Mouse (Mus musculus) forebrain, embryonic 14.5 days (tissue): ENCODE measurements at regions not wholly inside any gene's neighbourhood (a gene's known extent, or its start where the extent isn't known, plus 50 kb on each side); places are given as distances from the start of the nearest gene placed in this dataset.

Experiments used
- ATAC-seq: fragments of 200-750 bp; cut with Nextera tagmentation; 2 replicates; pipeline ENCODE4 v1.8.0; 2017; ENCODE audit warnings: mild to moderate bottlenecking, moderate library complexity
- DNase-seq: peaks from one replicate; pipeline ENCODE4 v3.0.0-alpha.2; 2015; ENCODE audit warnings: low spot score
- H3K27ac ChIP-seq: fragments of 300-500 bp; sonication (generic); 2 replicates; pipeline ENCODE4 v1.5.1; 2014; ENCODE audit warnings: low read depth, mild to moderate bottlenecking, control low read depth, low read length, moderate library complexity
- H3K27me3 ChIP-seq: fragments of 300-500 bp; sonication (generic); replicated peaks from 2 replicates; pipeline ENCODE4 v1.6.1; 2014; ENCODE audit warnings: low read length, control low read depth, mixed read lengths; ENCODE audit not compliant: control insufficient read depth, insufficient read depth
- H3K36me3 ChIP-seq: fragments of 300-500 bp; sonication (generic); 2 replicates; pipeline ENCODE4 v1.6.1; 2014; ENCODE audit warnings: low read length, control low read depth; ENCODE audit not compliant: control insufficient read depth, insufficient read depth
- H3K4me1 ChIP-seq: fragments of 300-500 bp; sonication (generic); 2 replicates; pipeline ENCODE4 v1.6.1; 2014; ENCODE audit warnings: antibody characterized with exemption, low read length, control low read depth; ENCODE audit not compliant: control insufficient read depth, insufficient read depth
- H3K4me2 ChIP-seq: fragments of 300-500 bp; sonication (generic); 2 replicates; pipeline ENCODE4 v1.6.1; 2014; ENCODE audit warnings: mild to moderate bottlenecking, control low read depth, low read length
- H3K4me3 ChIP-seq: fragments of 300-500 bp; sonication (generic); 2 replicates; pipeline ENCODE4 v1.5.1; 2014; ENCODE audit warnings: low read depth, low read length, control low read depth
- H3K9ac ChIP-seq: fragments of 300-500 bp; sonication (generic); 2 replicates; pipeline ENCODE4 v1.6.1; 2014; ENCODE audit warnings: mild to moderate bottlenecking, low read length, control low read depth, moderate library complexity
- H3K9me3 ChIP-seq: fragments of 300-500 bp; sonication (generic); replicated peaks from 2 replicates; pipeline ENCODE4 v1.6.1; 2016; ENCODE audit warnings: low read length, control low read depth, mixed read lengths; ENCODE audit not compliant: control insufficient read depth
- WGBS: fragments of 180-500 bp; shearing (Covaris S2); extraction: QIAGEN DNeasy Blood & Tissue Kit; methylation state at CpG from one replicate; pipeline ENCODE4 v1.1.7; 2014; 5-methylcytosine and 5-hydroxymethylcytosine counted together

GRCm38 (mm10) chr11:18681593-18681992 lies 337.2 kb downstream of the Meis1 start:
- Histone ChIP-seq H3K27me3 (no peaks in the 10 kb centered on the region), H3K9me3 (no peaks in the 10 kb centered on the region), H3K4me1 (no peaks in the 10 kb centered on the region), H3K4me3 (no peak overlapping the region), H3K9ac (no peak overlapping the region), H3K27ac (no peak overlapping the region), H3K36me3 (no peaks in the 10 kb centered on the region), H3K4me2 (no peak overlapping the region)
- 85% methylated on average over 6 of the region's 6 CpGs for WGBS
- ATAC-seq (no peak), DNase-seq (no peak)

DNA sequence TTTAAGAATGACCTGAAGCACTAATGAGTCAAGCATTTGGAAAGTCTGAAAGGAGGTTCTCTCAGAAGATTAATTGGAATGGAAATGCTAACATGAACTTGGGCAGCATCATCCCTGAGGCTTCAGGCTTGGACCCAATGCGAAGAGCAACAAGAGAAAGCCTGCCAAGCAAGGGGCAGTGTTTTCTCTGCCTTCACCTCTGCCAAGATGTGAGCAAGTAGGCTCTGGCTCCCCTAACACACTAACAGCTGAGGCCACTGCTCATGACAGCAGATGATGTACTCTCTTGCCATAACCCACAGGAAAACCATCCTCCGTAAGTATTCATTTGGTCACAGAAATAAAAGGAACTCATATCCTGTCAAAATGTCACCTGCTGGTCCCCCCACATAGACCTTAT lies 341.9 kb downstream of the Meis1 start:
- Histone ChIP-seq H3K9ac (no peak overlapping the region), H3K27me3 (no peaks in the 10 kb centered on the region), H3K4me3 (no peak overlapping the region), H3K9me3 (no peaks in the 10 kb centered on the region), H3K36me3 (no peaks in the 10 kb centered on the region), H3K27ac (no peak overlapping the region), H3K4me1 (no peaks in the 10 kb centered on the region), H3K4me2 (no peak overlapping the region)
- ATAC-seq (no peak), DNase-seq (no peak)
- 78% methylated on average over 2 of the region's 2 CpGs for WGBS

DNA sequence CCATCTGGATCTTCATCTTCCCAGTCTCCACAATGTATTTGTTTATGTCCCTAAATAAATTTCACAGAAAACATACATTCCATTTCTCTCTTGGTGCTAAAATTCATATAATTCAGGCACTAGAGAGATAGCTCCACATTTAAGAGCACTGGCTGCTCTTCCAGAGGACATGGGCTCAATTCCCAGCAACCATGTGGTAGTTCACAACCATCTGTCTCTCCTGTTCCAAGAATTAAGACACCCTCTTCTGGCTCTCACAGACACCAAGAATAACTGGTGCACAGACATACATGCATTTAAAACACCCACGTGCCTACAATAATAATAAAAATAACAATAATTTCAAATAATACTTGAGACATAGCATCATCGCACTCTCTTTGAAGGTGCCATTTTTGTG lies 347.8 kb downstream of the Meis1 start:
- H3K27me3 ChIP-seq = no peaks in the 10 kb centered on the region
- 89% methylated on average over 2 of the region's 2 CpGs for WGBS
- peak; percentile 19 for DNase-seq
- H3K4me2 ChIP-seq = no peak overlapping the region
- no peak overlapping the region for H3K27ac ChIP-seq
- H3K4me3 ChIP-seq = no peak overlapping the region
- no peak overlapping the region for H3K9ac ChIP-seq
- no peaks in the 10 kb centered on the region for H3K4me1 ChIP-seq
- no peaks in the 10 kb centered on the region for H3K36me3 ChIP-seq
- H3K9me3 ChIP-seq = no peaks in the 10 kb centered on the region
- no peak for ATAC-seq

GRCm38 (mm10) chr11:18669322-18669721 lies 349.5 kb downstream of the Meis1 start:
- ATAC-seq (no peak), DNase-seq (peak; percentile 6)
- Histone ChIP-seq H3K9me3 (no peaks in the 10 kb centered on the region), H3K27ac (no peak overlapping the region), H3K27me3 (no peaks in the 10 kb centered on the region), H3K36me3 (no peaks in the 10 kb centered on the region), H3K4me3 (no peak overlapping the region), H3K4me2 (no peak overlapping the region), H3K4me1 (no peaks in the 10 kb centered on the region), H3K9ac (no peak overlapping the region)
- 69% methylated on average over 2 of the region's 2 CpGs for WGBS

DNA sequence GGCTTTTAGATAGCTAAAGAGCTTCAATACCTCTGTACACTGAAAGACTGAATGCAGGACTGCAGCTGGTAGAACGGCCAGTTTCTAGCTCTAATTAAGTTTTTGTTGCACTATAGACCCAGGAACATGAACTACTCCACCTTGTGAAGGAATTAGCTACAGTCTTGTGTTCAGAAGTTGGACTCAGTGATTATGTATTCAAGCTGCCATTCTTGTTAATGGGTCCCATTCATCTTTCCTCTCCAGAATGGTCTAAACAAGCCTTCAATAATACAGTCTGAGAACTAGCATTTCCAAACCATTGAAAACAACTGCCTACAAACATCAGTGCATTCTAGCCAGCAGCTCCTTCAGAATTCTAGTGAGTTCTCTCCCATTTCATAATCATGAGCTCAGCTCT lies 362.4 kb downstream of the Meis1 start:
- ATAC-seq = peak; percentile 82
- 11% methylated on average over 1 of the region's 1 CpGs for WGBS
- Histone ChIP-seq H3K4me3 (no peak overlapping the region), H3K4me1 (no peaks in the 10 kb centered on the region), H3K9me3 (no peaks in the 10 kb centered on the region), H3K9ac (no peak overlapping the region), H3K4me2 (no peak overlapping the region), H3K27ac (no peak overlapping the region), H3K27me3 (no peaks in the 10 kb centered on the region), H3K36me3 (no peaks in the 10 kb centered on the region)
- DNase-seq = peak; percentile 62

DNA sequence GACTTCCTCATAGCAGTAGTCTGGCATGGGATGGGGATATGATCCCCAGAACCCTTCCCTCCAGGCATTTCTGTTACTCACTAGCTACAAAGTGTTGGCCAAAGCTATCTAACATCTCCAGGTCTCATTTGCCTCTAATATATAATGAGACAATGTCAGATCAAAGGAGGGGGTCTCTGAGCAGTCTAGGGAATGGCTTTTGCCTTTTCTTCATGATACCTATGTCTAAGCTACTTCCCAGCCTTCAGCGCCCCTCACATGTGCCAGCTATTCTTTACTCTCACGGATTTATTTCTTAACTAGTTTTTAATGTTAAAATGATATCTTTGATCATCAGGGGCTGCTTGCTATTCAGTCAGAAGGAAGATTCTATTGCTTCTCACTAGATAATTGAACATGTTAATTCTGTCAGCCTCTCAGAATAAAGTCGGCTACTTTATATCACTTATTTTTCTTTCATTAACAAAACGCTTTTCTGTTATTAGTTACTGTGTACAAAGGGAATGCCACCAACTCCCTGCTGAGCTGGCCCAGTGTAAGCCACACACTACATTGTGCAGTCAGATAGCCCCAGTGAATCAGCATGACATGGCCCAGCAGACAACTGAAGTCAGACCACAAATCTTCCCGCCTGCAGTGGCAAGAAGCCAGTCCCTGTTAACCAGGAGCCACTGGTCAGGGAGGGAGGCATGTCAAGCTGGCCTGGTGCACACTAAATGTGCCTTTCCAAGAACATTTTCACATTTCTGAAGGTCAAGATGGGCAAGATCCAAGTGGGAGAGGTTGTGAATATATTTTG lies 386.6 kb downstream of the Meis1 start:
- Histone ChIP-seq H3K27me3 (no peaks in the 10 kb centered on the region), H3K36me3 (no peaks in the 10 kb centered on the region), H3K27ac (no peak overlapping the region), H3K9me3 (no peaks in the 10 kb centered on the region), H3K4me2 (no peak overlapping the region), H3K9ac (no peak overlapping the region), H3K4me3 (no peak overlapping the region), H3K4me1 (no peaks in the 10 kb centered on the region)
- WGBS = 71% methylated on average over 5 of the region's 5 CpGs
- no peak for DNase-seq
- no peak for ATAC-seq

DNA sequence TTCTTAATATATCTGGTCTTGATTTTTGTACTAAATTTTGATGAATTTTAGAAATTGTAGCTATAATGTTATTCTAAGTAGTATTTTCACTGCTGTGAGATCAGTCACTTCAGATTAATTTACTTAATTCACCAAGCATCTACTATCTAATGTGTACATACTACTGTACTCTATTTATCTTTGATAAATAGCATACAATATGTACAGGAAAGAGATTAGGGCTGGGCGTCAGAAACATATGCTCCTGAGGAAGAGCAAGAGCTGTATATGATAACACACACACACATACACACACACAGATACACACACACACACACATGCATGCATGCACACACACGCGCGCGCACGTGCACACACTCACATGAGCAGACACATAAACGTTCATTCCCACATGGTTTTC lies 387.2 kb downstream of the Meis1 start:
- WGBS = 95% methylated on average over 7 of the region's 7 CpGs
- ATAC-seq = no peak
- no peaks in the 10 kb centered on the region for H3K4me1 ChIP-seq

GRCm38 (mm10) chr11:18621777-18622176 lies 397.0 kb downstream of the Meis1 start:
- WGBS = 11% methylated on average over 3 of the region's 3 CpGs
- H3K4me1 ChIP-seq = peaks cover 11% of the 10 kb centered on the region; the same call in 1 of the 2 replicates
- H3K27me3 ChIP-seq = no peaks in the 10 kb centered on the region
- H3K4me3 ChIP-seq = no peak overlapping the region
- H3K27ac ChIP-seq = no peak overlapping the region
- no peak overlapping the region for H3K4me2 ChIP-seq
- ATAC-seq (peak; percentile 23; the same call in 1 of the 2 replicates), DNase-seq (peak; percentile 23)
- no peaks in the 10 kb centered on the region for H3K36me3 ChIP-seq
- no peaks in the 10 kb centered on the region for H3K9me3 ChIP-seq
- H3K9ac ChIP-seq = no peak overlapping the region

More for the DNA sequence above, 387.2 kb downstream of the Meis1 start:
- Histone ChIP-seq H3K9me3 (no peaks in the 10 kb centered on the region), H3K4me3 (no peak overlapping the region), H3K4me2 (no peak overlapping the region), H3K27ac (no peak overlapping the region), H3K9ac (no peak overlapping the region), H3K27me3 (no peaks in the 10 kb centered on the region), H3K36me3 (no peaks in the 10 kb centered on the region)
- no peak for DNase-seq

DNA sequence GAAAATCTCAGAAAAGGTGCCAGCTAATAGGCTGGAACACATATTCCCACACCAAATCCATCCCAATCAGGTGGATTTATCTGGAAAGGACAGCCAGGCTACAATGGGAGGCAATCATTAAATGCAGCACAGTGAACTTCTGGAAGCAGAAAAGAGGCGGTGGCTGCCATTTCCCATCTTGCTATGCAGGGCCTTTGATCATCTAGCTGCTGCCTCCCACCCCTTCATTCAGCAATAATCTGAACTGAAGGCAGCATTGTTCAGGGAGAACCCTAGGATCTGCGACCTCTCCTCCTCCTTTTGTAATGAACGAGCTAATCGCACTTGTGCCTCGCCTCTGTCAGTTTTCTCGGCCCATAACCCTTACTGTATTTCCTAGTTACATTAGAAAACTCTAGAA lies 413.9 kb downstream of the Meis1 start:
- Histone ChIP-seq H3K27ac (no peak overlapping the region), H3K4me1 (no peaks in the 10 kb centered on the region), H3K4me3 (no peak overlapping the region), H3K9ac (no peak overlapping the region), H3K9me3 (no peaks in the 10 kb centered on the region), H3K36me3 (no peaks in the 10 kb centered on the region), H3K27me3 (no peaks in the 10 kb centered on the region), H3K4me2 (no peak overlapping the region)
- ATAC-seq = no peak
- 14% methylated on average over 6 of the region's 6 CpGs for WGBS
- DNase-seq = no peak
